Mouse (Mus musculus) MEL (cell line): ENCODE data around the gene Hist1h3e. TPM values are rescaled to one million over a fixed set of nuclear protein-coding genes. Genes with fewer than 3 reads are reported as not detected.
A peak's percentile ranks its signal among the peaks of the same experiment; 100 is the strongest.
"Not testable (repeated sequence)": the region's sequence is repeated elsewhere in the genome, so short reads cannot be mapped to it uniquely, and the experiment has no call there.

Source experiments
- DNase-seq: peaks from one replicate; pipeline ENCODE4 v3.0.0; 2011; ENCODE audit warnings: low read depth, low spot score
- H3K27ac ChIP-seq: 2 replicates; pipeline ENCODE4 v1.5.1; 2012; ENCODE audit warnings: low read depth, mild to moderate bottlenecking, control low read depth, low read length, moderate library complexity; ENCODE audit not compliant: control insufficient read depth
- H3K27me3 ChIP-seq, 2 experiments: fragments of 150-350 bp in 1 of 2; sonication (generic) in 1 of 2; 2 replicates each; pipeline ENCODE4 v1.6.1; 2012; ENCODE audit warnings: low read length in 2 of 2, mild to moderate bottlenecking in 2 of 2, improper control_type of control experiment in 1 of 2, moderate library complexity in 1 of 2; ENCODE audit not compliant: insufficient read depth in 2 of 2, control insufficient read depth in 1 of 2
- H3K36me3 ChIP-seq, 2 experiments: 2 replicates each; pipeline ENCODE4 v1.6.1; 2012 to 2014; ENCODE audit warnings: low read length in 2 of 2, improper control_type of control experiment in 1 of 2, inconsistent platforms in 1 of 2, mild to moderate bottlenecking in 1 of 2; ENCODE audit not compliant: insufficient read depth in 2 of 2, control insufficient read depth in 1 of 2
- H3K4me1 ChIP-seq, 2 experiments: fragments of 150-350 bp in 1 of 2; sonication (generic) in 1 of 2; 2 replicates each; pipeline ENCODE4 v1.6.1; 2012; ENCODE audit warnings: low read length in 2 of 2, improper control_type of control experiment in 1 of 2, mild to moderate bottlenecking in 1 of 2; ENCODE audit not compliant: insufficient read depth in 2 of 2, control insufficient read depth in 1 of 2
- H3K4me3 ChIP-seq, 2 experiments: fragments of 150-350 bp in 1 of 2; sonication (generic) in 1 of 2; 2 replicates each; pipeline ENCODE4 v1.5.1; 2012; ENCODE audit warnings: low read depth in 2 of 2, low read length in 2 of 2, mild to moderate bottlenecking in 2 of 2, moderate library complexity in 2 of 2, control low read depth in 1 of 2, improper control_type of control experiment in 1 of 2; ENCODE audit not compliant: control insufficient read depth in 1 of 2, insufficient read depth in 1 of 2
- H3K79me2 ChIP-seq: 2 replicates; pipeline ENCODE4 v1.6.1; 2012; ENCODE audit warnings: mild to moderate bottlenecking, low read length, moderate library complexity; ENCODE audit not compliant: control insufficient read depth, poor library complexity, insufficient read depth
- H3K9ac ChIP-seq: 2 replicates; pipeline ENCODE4 v1.6.1; 2012; ENCODE audit warnings: low read depth, mild to moderate bottlenecking, control low read depth, low read length, moderate library complexity; ENCODE audit not compliant: control insufficient read depth, poor library complexity, severe bottlenecking
- H3K9me3 ChIP-seq: fragments of 150-350 bp; sonication (generic); replicated peaks from 2 replicates; pipeline ENCODE4 v1.6.1; 2012; ENCODE audit warnings: mild to moderate bottlenecking, low read length, improper control_type of control experiment, moderate library complexity; ENCODE audit not compliant: insufficient read depth
- POLR2A ChIP-seq, 2 experiments: IDR thresholded peaks; 2 replicates each; pipeline ENCODE4 v1.6.1; 2011 to 2012; ENCODE audit warnings: low read length in 2 of 2, mild to moderate bottlenecking in 2 of 2, control low read depth in 1 of 2, improper control_type of control experiment in 1 of 2, low read depth in 1 of 2, moderate library complexity in 1 of 2; ENCODE audit not compliant: control insufficient read depth in 1 of 2, insufficient read depth in 1 of 2, poor library complexity in 1 of 2
- POLR2AphosphoS5 ChIP-seq: IDR thresholded peaks from 2 replicates; pipeline ENCODE4 v1.6.1; 2012; ENCODE audit warnings: low read depth, borderline replicate concordance, mild to moderate bottlenecking, inconsistent platforms, low read length, moderate library complexity, mixed read lengths
- TBP ChIP-seq: IDR thresholded peaks from 2 replicates; pipeline ENCODE4 v1.8.0; 2011; ENCODE audit warnings: low read depth, low read length, improper control_type of control experiment
- UBTF ChIP-seq: IDR thresholded peaks from 2 replicates; pipeline ENCODE4 v1.6.1; 2012; ENCODE audit warnings: low read depth, mild to moderate bottlenecking, inconsistent platforms, low read length, improper control_type of control experiment, moderate library complexity, borderline replicate concordance; ENCODE audit not compliant: insufficient read depth
- polyA plus RNA-seq, 2 experiments: library from polyadenylated mRNA; stranded (reverse) in 1 of 2; unstranded in 1 of 2; fragments of >175 nt in 1 of 2; fragments of >200 nt in 1 of 2; gene quantifications; 2 replicates each; pipeline versions ENCODE4 v1.2.1 to v1.2.4; 2012; ENCODE audit warnings: low replicate concordance in 2 of 2, low read depth in 1 of 2; ENCODE audit not compliant: insufficient read length in 2 of 2, insufficient read depth in 1 of 2, missing spikeins in 1 of 2
- total RNA-seq: library from RNA; depleted of rRNA; stranded (reverse); fragments of 300-350 nt; gene quantifications from 2 replicates; pipeline ENCODE4 v1.2.3, GENCODE M21; 2012

The Hist1h3e gene
- total and polyA plus RNA-seq, 3 experiments: 4.5 to 1,049 TPM; not detected in 1

GRCm38 (mm10) chr13:23574546-23575170 is 12.5 kb upstream of the Hist1h3e start:
- Histone ChIP-seq H3K27ac (peak overlapping the region; percentile 98), H3K4me3 (peak overlapping the region; percentile 14 to 47; a peak in 3 of 4 replicates), H3K9ac (peak overlapping the region; percentile 77), H3K36me3 (peaks cover 0 to 25% of the 10 kb centered on the region in 2 experiments; a peak in 2 of 4 replicates)
- H3K4me1 ChIP-seq, H3K79me2 ChIP-seq, H3K9me3 ChIP-seq, H3K27me3 ChIP-seq: not testable (repeated sequence)
- TF ChIP-seq POLR2AphosphoS5 (peak; percentile 1; the same call in 1 of the 2 replicates), UBTF (peak; percentile 73; the same call in 1 of the 2 replicates), POLR2A (IDR thresholded peaks at IDR 0.05; ENCODE audit: control insufficient read depth in 1 of 2, insufficient read depth in 1 of 2, low read depth in 1 of 2, low read length in 2 of 2, poor library complexity in 1 of 2) (peak; percentile 68 to 87; a peak in 3 of 4 replicates)
- DNase-seq: peak; percentile 74

- H3K9me3 ChIP-seq, H3K79me2 ChIP-seq, H3K27me3 ChIP-seq, H3K4me1 ChIP-seq: not testable (repeated sequence)
- Histone ChIP-seq H3K4me3 (peak within 1 kb of the TSS; percentile 14 to 58), H3K27ac (peak within 1 kb of the TSS; percentile 98), H3K9ac (peak within 1 kb of the TSS; percentile 99), H3K36me3 (peaks cover 0 to 28% of the 10 kb centered on the region in 2 experiments; a peak in 2 of 4 replicates)
- DNase-seq: peak; percentile 99
- TF ChIP-seq UBTF (0 out of 2 replicates have a peak, but pooled peaks have one; percentile 51), POLR2A (IDR thresholded peaks at IDR 0.05; ENCODE audit: control insufficient read depth in 1 of 2, insufficient read depth in 1 of 2, low read depth in 1 of 2, low read length in 2 of 2, poor library complexity in 1 of 2) (peak in 1 of 2 experiments; percentile 79; a peak in 3 of 4 replicates), POLR2AphosphoS5 (peak; percentile 52; the same call in 1 of the 2 replicates), TBP (peak; percentile 98)
Observed at GRCm38 (mm10) chr13:23573898-23574524, 11.8 kb upstream of the Hist1h3e start, which contains the start of the genes Hist1h2bf and Hist1h2ad. Gene Hist1h2bf, minus strand, starts transcription at chr13:23574196. Gene Hist1h2ad, plus strand, starts transcription at chr13:23574381.

- H3K9me3 ChIP-seq, H3K79me2 ChIP-seq, H3K27me3 ChIP-seq, H3K4me1 ChIP-seq: not testable (repeated sequence)
- Histone ChIP-seq H3K36me3 (peaks cover 0 to 25% of the 10 kb centered on the region in 2 experiments; a peak in 2 of 4 replicates), H3K27ac (peak overlapping the region; percentile 98), H3K4me3 (peak overlapping the region; percentile 12 to 58), H3K9ac (peak overlapping the region; percentile 99)
- peak; percentile 53 to 56; a peak in 3 of 4 replicates for TF ChIP-seq POLR2A (IDR thresholded peaks at IDR 0.05; ENCODE audit: control insufficient read depth in 1 of 2, insufficient read depth in 1 of 2, low read depth in 1 of 2, low read length in 2 of 2, poor library complexity in 1 of 2)
- peak; percentile 44; the same call in 1 of the 2 replicates for TF ChIP-seq TBP
- DNase-seq: peak; percentile 71
Observed at GRCm38 (mm10) chr13:23573034-23573897, 11.1 kb upstream of the Hist1h3e start.
